Mouse (Mus musculus): Measurements from ENCODE around the gene Rtkn2.

The Rtkn2 gene

GRCm38 (mm10) chr10:67998116-67998635 lies 18.8 kb downstream of the Rtkn2 start:
- peak; percentile 63 for DNase-seq

GRCm38 (mm10) chr10:67999170-67999569 lies 19.8 kb downstream of the Rtkn2 start:
- no peak for DNase-seq

- DNase-seq: no peak
Observed at GRCm38 (mm10) chr10:68001456-68001855, 22.1 kb downstream of the Rtkn2 start.

GRCm38 (mm10) chr10:68003651-68004422 lies 24.5 kb downstream of the Rtkn2 start:
- DNase-seq: no peak

GRCm38 (mm10) chr10:68005404-68005803 lies 26.0 kb downstream of the Rtkn2 start:
- no peak for DNase-seq

GRCm38 (mm10) chr10:68006491-68006890 lies 27.1 kb downstream of the Rtkn2 start:
- DNase-seq: no peak

- no peak for DNase-seq
Observed at GRCm38 (mm10) chr10:68007103-68007502, 27.7 kb downstream of the Rtkn2 start.

GRCm38 (mm10) chr10:68008198-68008955 lies 29.0 kb downstream of the Rtkn2 start:
- no peak for DNase-seq

GRCm38 (mm10) chr10:68009301-68009700 lies 29.9 kb downstream of the Rtkn2 start:
- no peak for DNase-seq

GRCm38 (mm10) chr10:68009867-68010266 lies 30.5 kb downstream of the Rtkn2 start:
- no peak for DNase-seq

GRCm38 (mm10) chr10:68013137-68013536 lies 33.8 kb downstream of the Rtkn2 start:
- DNase-seq: peak; percentile 34

- no peak for DNase-seq
Observed at GRCm38 (mm10) chr10:68020755-68021154, 41.4 kb downstream of the Rtkn2 start.

- no peak for DNase-seq
Observed at GRCm38 (mm10) chr10:68025660-68026059, 46.3 kb downstream of the Rtkn2 start.

GRCm38 (mm10) chr10:68028327-68029080 lies 49.1 kb downstream of the Rtkn2 start:
- DNase-seq: peak; percentile 9

- no peak for DNase-seq
Observed at GRCm38 (mm10) chr10:68029081-68029626, 49.8 kb downstream of the Rtkn2 start.

- no peak for DNase-seq
Observed at GRCm38 (mm10) chr10:68030027-68030426, 50.7 kb downstream of the Rtkn2 start.

- no peak for DNase-seq
Observed at GRCm38 (mm10) chr10:68035707-68036367, 56.5 kb downstream of the Rtkn2 start.

GRCm38 (mm10) chr10:68036368-68036980 lies 57.1 kb downstream of the Rtkn2 start:
- no peak for DNase-seq

GRCm38 (mm10) chr10:68038997-68039624 lies 59.7 kb downstream of the Rtkn2 start:
- DNase-seq: no peak

GRCm38 (mm10) chr10:68039641-68040205 lies 60.4 kb downstream of the Rtkn2 start:
- DNase-seq: no peak

- DNase-seq: no peak
Observed at GRCm38 (mm10) chr10:68040394-68040793, 61.0 kb downstream of the Rtkn2 start.
